Mouse (Mus musculus) stomach, postnatal 0 days (tissue): ENCODE measurements around the gene Fdps. TPM values are rescaled to one million over a fixed set of nuclear protein-coding genes. Genes with fewer than 3 reads are reported as not detected.

Source experiments
- ATAC-seq: fragments of 200-750 bp; cut with Nextera tagmentation; 2 replicates; pipeline ENCODE4 v1.8.0; 2017; ENCODE audit not compliant: low FRiP score, low TSS enrichment
- DNase-seq: peaks from one replicate; pipeline ENCODE4 v3.0.0-alpha.2; 2016; ENCODE audit warnings: low spot score
- H3K27ac ChIP-seq: fragments of 300-500 bp; sonication (generic); replicated peaks from 2 replicates; pipeline ENCODE4 v1.5.1; 2014; ENCODE audit warnings: mild to moderate bottlenecking, control low read depth
- H3K27me3 ChIP-seq: fragments of 300-500 bp; sonication (generic); 2 replicates; pipeline ENCODE4 v1.6.1; 2014; ENCODE audit warnings: low read length; ENCODE audit not compliant: control insufficient read depth, insufficient read depth
- H3K36me3 ChIP-seq: fragments of 300-500 bp; sonication (generic); 2 replicates; pipeline ENCODE4 v1.6.1; 2014; ENCODE audit warnings: low read length, mixed read lengths; ENCODE audit not compliant: control insufficient read depth, insufficient read depth
- H3K4me1 ChIP-seq: fragments of 300-500 bp; sonication (generic); replicated peaks from 2 replicates; pipeline ENCODE4 v1.6.1; 2014; ENCODE audit warnings: antibody characterized with exemption; ENCODE audit not compliant: control insufficient read depth, insufficient read depth
- H3K4me2 ChIP-seq: fragments of 300-500 bp; sonication (generic); replicated peaks from 2 replicates; pipeline ENCODE4 v1.6.1; 2014; ENCODE audit warnings: low read depth, mild to moderate bottlenecking, control low read depth, moderate library complexity
- H3K4me3 ChIP-seq: fragments of 300-500 bp; sonication (generic); 2 replicates; pipeline ENCODE4 v1.5.1; 2014; ENCODE audit warnings: low read depth, low read length, control low read depth
- H3K9ac ChIP-seq: fragments of 300-500 bp; sonication (generic); 2 replicates; pipeline ENCODE4 v1.6.1; 2014; ENCODE audit warnings: mild to moderate bottlenecking, low read length, control low read depth, mixed read lengths
- H3K9me3 ChIP-seq: fragments of 300-500 bp; sonication (generic); 2 replicates; pipeline ENCODE4 v1.6.1; 2016; ENCODE audit warnings: low read length; ENCODE audit not compliant: control insufficient read depth
- CTCF ChIP-seq: IDR thresholded peaks from 2 replicates; pipeline ENCODE4 v1.5.1; 2016; ENCODE audit warnings: antibody characterized with exemption, low read depth, mild to moderate bottlenecking, moderate library complexity
- EP300 ChIP-seq: optimal IDR thresholded peaks from 2 replicates; pipeline ENCODE3; 2016; ENCODE audit warnings: antibody characterized with exemption
- WGBS: fragments of 180-500 bp; shearing (Covaris S2); extraction: QIAGEN DNeasy Blood & Tissue Kit; methylation state at CpG from one replicate; pipeline ENCODE4 v1.1.7; 2014; 5-methylcytosine and 5-hydroxymethylcytosine counted together
- polyA plus RNA-seq: library from polyadenylated mRNA; unstranded; fragments of >200 nt; fragmentation: Nextera tagmentation; extraction: Ambion mirVana; gene quantifications from 2 replicates; pipeline ENCODE4 v1.2.1, GENCODE M21; 2015

The Fdps gene
- polyA plus RNA-seq, 1 experiment from 2014 or later = 372 TPM

- H3K36me3 ChIP-seq = peaks cover 30% of the 10 kb centered on the region
- H3K4me3 ChIP-seq = no peak overlapping the region
- 86% methylated on average over 3 of the region's 3 CpGs for WGBS
Measured at GRCm38 (mm10) chr3:89058783-89059182, 43.0 kb downstream of the Fdps start.

GRCm38 (mm10) chr3:89058361-89058760 lies 43.4 kb downstream of the Fdps start:
- Histone ChIP-seq H3K27me3 (no peaks in the 10 kb centered on the region), H3K27ac (no peak overlapping the region), H3K4me2 (no peak overlapping the region), H3K9ac (no peak overlapping the region), H3K9me3 (no peaks in the 10 kb centered on the region), H3K4me1 (no peaks in the 10 kb centered on the region), H3K4me3 (no peak overlapping the region), H3K36me3 (peaks cover 26% of the 10 kb centered on the region)
- ATAC-seq (no peak), DNase-seq (no peak)
- WGBS = 96% methylated on average over 9 of the region's 9 CpGs
- no peak for TF ChIP-seq CTCF
- no peak for TF ChIP-seq EP300

More at GRCm38 (mm10) chr3:89058783-89059182, 43.0 kb downstream of the Fdps start:
- Histone ChIP-seq H3K4me2 (no peak overlapping the region), H3K4me1 (no peaks in the 10 kb centered on the region), H3K9ac (no peak overlapping the region), H3K27ac (no peak overlapping the region), H3K9me3 (no peaks in the 10 kb centered on the region), H3K27me3 (no peaks in the 10 kb centered on the region)
- TF ChIP-seq EP300 = no peak
- TF ChIP-seq CTCF = peak; percentile 69
- no peak for ATAC-seq
- peak; percentile 34 for DNase-seq

Other genes with a start within 250 kb of the Fdps start
- 23.6 and 24.9 TPM in 2 replicates for gene Msto1, start 188.0 kb downstream of the Fdps start, polyA plus RNA-seq
- 8.6 and 9.2 TPM in 2 replicates for gene Ash1l, start 151.3 kb downstream of the Fdps start, polyA plus RNA-seq
- 99.0 and 105 TPM in 2 replicates for gene Dap3, start 150.8 kb downstream of the Fdps start, polyA plus RNA-seq
- 19.4 and 22.0 TPM in 2 replicates for gene Rusc1, start 8.6 kb downstream of the Fdps start, polyA plus RNA-seq
- gene Gm43738, start 860 bp downstream of the Fdps start, polyA plus RNA-seq = 0.17 TPM in 1 of 2 replicates, not detected in the other
- 6.6 and 6.8 TPM in 2 replicates for gene Pklr, start 34.2 kb upstream of the Fdps start, polyA plus RNA-seq
- 0.45 and 0.71 TPM in 2 replicates for gene Hcn3, start 58.2 kb upstream of the Fdps start, polyA plus RNA-seq
- 10.2 and 11.3 TPM in 2 replicates for gene Clk2, start 62.8 kb upstream of the Fdps start, polyA plus RNA-seq
- gene Scamp3, start 75.5 kb upstream of the Fdps start, polyA plus RNA-seq = 65.4 and 66.3 TPM in 2 replicates
- 7.5 and 9.1 TPM in 2 replicates for gene Fam189b, start 81.2 kb upstream of the Fdps start, polyA plus RNA-seq
- 98.5 and 112 TPM in 2 replicates for gene Gba, start 101.0 kb upstream of the Fdps start, polyA plus RNA-seq
- 25.5 and 31.1 TPM in 2 replicates for gene Thbs3, start 113.2 kb upstream of the Fdps start, polyA plus RNA-seq
- gene Mtx1, start 125.1 kb upstream of the Fdps start, polyA plus RNA-seq = 129 and 133 TPM in 2 replicates
- 212 and 255 TPM in 2 replicates for gene Muc1, start 127.1 kb upstream of the Fdps start, polyA plus RNA-seq
- gene Krtcap2, start 144.0 kb upstream of the Fdps start, polyA plus RNA-seq = 266 and 314 TPM in 2 replicates
- gene Trim46, start 144.3 kb upstream of the Fdps start, polyA plus RNA-seq = 2.7 and 3.3 TPM in 2 replicates
- gene Dpm3, start 157.4 kb upstream of the Fdps start, polyA plus RNA-seq = 140 and 152 TPM in 2 replicates
- gene Slc50a1, start 168.6 kb upstream of the Fdps start, polyA plus RNA-seq = 107 and 113 TPM in 2 replicates
- gene Efna1, start 179.2 kb upstream of the Fdps start, polyA plus RNA-seq = 34.8 and 36.6 TPM in 2 replicates
- 25.8 and 29.2 TPM in 2 replicates for gene Efna3, start 221.0 kb upstream of the Fdps start, polyA plus RNA-seq
- 8.9 and 11.7 TPM in 2 replicates for gene Efna4, start 236.1 kb upstream of the Fdps start, polyA plus RNA-seq
- 43.0 and 44.8 TPM in 2 replicates for gene Adam15, start 248.0 kb upstream of the Fdps start, polyA plus RNA-seq